Comparison of ENCODE assay signal across 10 mouse cellular contexts in genomic region chr7:16477628-16478027, GRCm38 (mm10). TPM values are rescaled to one million over a fixed set of nuclear protein-coding genes. Genes with fewer than 3 reads are reported as not detected.
A peak's percentile ranks its signal among the peaks of the same experiment; 100 is the strongest.
DNase-seq lines count a peak whose midpoint lies in the region; ATAC-seq lines count a peak whose summit lies in the region.
"Had no signal": no experiment of that assay in that cellular context is flagged by ENCODE, and none has a peak within 500 bp of the region (broad histone marks: within the 10 kb centered on the region; RNA-seq: fewer than 3 reads in every experiment).

TSS of gene Npas1 (minus strand) at chr7:16477728.

- peaks cover 19% of the 10 kb centered on the region for H3K4me1 ChIP-seq in forebrain, embryonic 15.5 days
- H3K4me1 ChIP-seq in neural tube, embryonic 14.5 days (ENCODE audit: control insufficient read depth, insufficient read depth, low read length) = peaks cover 10% of the 10 kb centered on the region

- H3K4me3 ChIP-seq in forebrain, embryonic 15.5 days = peak within 1 kb of the TSS; percentile 37
- peak within 1 kb of the TSS; percentile 23; the same call in 1 of the 2 replicates for H3K4me3 ChIP-seq in neural tube, embryonic 14.5 days (ENCODE audit: low read depth, low read length)

- no peaks in the 10 kb centered on the region for H3K9me3 ChIP-seq in forebrain, embryonic 15.5 days
- H3K9me3 ChIP-seq in neural tube, embryonic 14.5 days (ENCODE audit: control insufficient read depth, low read length) = no peaks in the 10 kb centered on the region

- intact Hi-C loops in left cerebral cortex, postnatal 10 days (cut with DNase I) = no loop called here
- intact Hi-C loops in left cerebral cortex, postnatal 4 days (cut with DNase I) = no loop called here

- H3K4me2 ChIP-seq in forebrain, embryonic 15.5 days (replicated peaks) = peak within 1 kb of the TSS; percentile 45
- peak within 1 kb of the TSS; percentile 47 for H3K4me2 ChIP-seq in neural tube, embryonic 14.5 days (ENCODE audit: low read depth, low read length)

- no peaks in the 10 kb centered on the region for H3K36me3 ChIP-seq in forebrain, embryonic 15.5 days
- no peaks in the 10 kb centered on the region for H3K36me3 ChIP-seq in neural tube, embryonic 14.5 days (ENCODE audit: control insufficient read depth, insufficient read depth, low read length)

- H3K9ac ChIP-seq in forebrain, embryonic 15.5 days (replicated peaks) = no peak within 1 kb of the TSS
- no peak within 1 kb of the TSS for H3K9ac ChIP-seq in neural tube, embryonic 14.5 days (replicated peaks; ENCODE audit: low read depth, low read length)

- no peak for DNase-seq in left cerebral cortex, postnatal 10 days (ENCODE audit: extremely low spot score in 1 of 2, low spot score in 2 of 2)
- no peak for DNase-seq in left cerebral cortex, adult 9 months (ENCODE audit: low spot score in 2 of 2)
- no peak for DNase-seq in left cerebral cortex, postnatal 4 days
- DNase-seq in spleen, adult 18-20 months = no peak
- DNase-seq in right cerebral cortex, postnatal 4 days = no peak
- DNase-seq: cerebellum, postnatal 36 days; kidney, postnatal 25 days had no signal

- ATAC-seq in forebrain, embryonic 15.5 days (replicated peaks) = no peak
- ATAC-seq in neural tube, embryonic 14.5 days (ENCODE audit: low read depth) = no peak
- no peak for ATAC-seq in inflammation-experienced regulatory T-cells, adult 6 months

- peaks cover 53% of the 10 kb centered on the region for H3K27me3 ChIP-seq in forebrain, embryonic 15.5 days
- peaks cover 41% of the 10 kb centered on the region for H3K27me3 ChIP-seq in neural tube, embryonic 14.5 days (ENCODE audit: control insufficient read depth, insufficient read depth, low read length)

- H3K27ac ChIP-seq in forebrain, embryonic 15.5 days (replicated peaks) = no peak within 1 kb of the TSS
- no peak within 1 kb of the TSS for H3K27ac ChIP-seq in neural tube, embryonic 14.5 days (ENCODE audit: low read depth, low read length)

- WGBS in forebrain, embryonic 15.5 days = 92% methylated on average over 8 of the region's 8 CpGs
- WGBS in neural tube, embryonic 14.5 days = 94% methylated on average over 8 of the region's 8 CpGs

RNA-seq across cellular contexts. Expression of gene Npas1, which starts in this region (rescaled TPM):
- total RNA-seq in left cerebral cortex, postnatal 10 days (2021) = 10 to 100 TPM; 14.6 to 15.0 TPM
- polyA plus RNA-seq in forebrain, embryonic 15.5 days (2015; fragmentation: Nextera tagmentation; extraction: Ambion mirVana) = 5.1 and 6.7 TPM in 2 replicates
- total RNA-seq in left cerebral cortex, postnatal 4 days (2021) = 10 to 100 TPM; 22.8 to 24.6 TPM
- 1.8 and 2.0 TPM in 2 replicates for polyA plus RNA-seq in neural tube, embryonic 14.5 days (2014; fragmentation: Nextera tagmentation; extraction: Ambion mirVana)
- under 1 TPM in 2 of 3 experiments, not detected in 1; 0.18 to 0.24 TPM for polyA plus RNA-seq in inflammation-experienced regulatory T-cells, adult 6 months (2017; shearing (Covaris generic))
